Mouse (Mus musculus): ENCODE data around the gene Gm7534. TPM values are rescaled to one million over a fixed set of nuclear protein-coding genes. Genes with fewer than 3 reads are reported as not detected.

The Gm7534 gene
- polyA plus RNA-seq, 1 experiment: not detected

DNA sequence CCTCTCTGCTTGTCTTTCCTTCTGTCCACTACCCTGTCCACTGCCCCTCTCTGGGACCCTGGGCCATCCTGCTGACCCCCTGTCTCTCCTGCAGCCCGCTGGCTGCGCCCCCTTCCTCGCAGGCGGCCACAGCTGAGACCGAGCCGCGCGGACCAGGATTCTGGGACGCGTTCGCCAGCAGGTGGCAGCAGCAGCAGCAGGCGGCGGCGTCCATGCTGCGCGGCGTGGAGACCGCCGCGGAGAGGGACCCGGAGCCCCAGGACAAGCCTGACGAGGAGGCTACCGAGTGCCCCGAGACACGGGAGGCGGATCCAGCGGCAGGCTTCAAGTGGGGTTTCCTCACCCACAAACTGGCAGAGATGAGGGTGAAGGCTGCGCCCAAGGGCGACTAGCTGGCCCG is 46.8 kb upstream of the Gm7534 start:
- H3K4me3 ChIP-seq (ENCODE audit: insufficient read depth, poor library complexity, severe bottlenecking): no peak overlapping the region
- H3K79me2 ChIP-seq (ENCODE audit: control insufficient read depth, insufficient read depth): peaks cover 5% of the 10 kb centered on the region
- TF ChIP-seq CTCF (IDR thresholded peaks at IDR 0.05; ENCODE audit: control insufficient read depth, insufficient read depth, insufficient read length) (peak; percentile 96), USF1 (IDR thresholded peaks at IDR 0.05; ENCODE audit: low read depth) (no peak)
- no peak overlapping the region for H3ac ChIP-seq (ENCODE audit: control insufficient read depth, insufficient read length, low read depth)
- peaks cover 3% of the 10 kb centered on the region for H3K79me3 ChIP-seq (ENCODE audit: low read depth)
- peaks cover 69% of the 10 kb centered on the region for H3K27me3 ChIP-seq (ENCODE audit: control insufficient read depth, insufficient read depth, insufficient read length)
- H3K36me3 ChIP-seq (ENCODE audit: control insufficient read depth, insufficient read depth): no peaks in the 10 kb centered on the region

DNA sequence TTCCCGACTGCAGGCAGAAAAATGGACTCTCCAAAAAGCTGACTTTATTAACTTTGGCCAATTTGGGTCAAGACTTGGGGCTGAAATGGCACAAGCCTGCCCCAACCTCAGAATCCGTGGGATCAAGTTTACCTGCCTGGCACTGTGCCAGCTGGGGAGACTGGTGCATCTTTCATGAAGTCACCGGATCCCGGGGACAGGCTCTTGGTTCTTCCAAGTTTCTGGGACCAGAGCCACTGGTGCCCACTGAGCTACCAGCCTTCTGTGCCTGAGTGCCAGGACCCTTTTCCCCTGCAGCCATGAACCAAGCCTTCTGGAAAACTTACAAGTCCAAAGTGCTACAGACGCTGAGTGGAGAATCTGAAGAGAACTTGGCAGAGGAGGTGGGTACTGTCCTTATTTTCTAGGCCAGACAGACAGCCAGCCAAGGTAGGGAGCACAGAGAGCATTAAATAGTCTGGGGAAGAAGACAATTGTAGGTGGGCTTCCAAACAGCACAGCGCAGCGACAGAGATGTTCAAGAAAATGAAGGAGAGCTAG is 44.0 kb upstream of the Gm7534 start, which contains the start of gene Gm30191:
TSS of gene Gm30191 (plus strand) at position 217 of the 540 bp plus-strand sequence.
- TF ChIP-seq CTCF (IDR thresholded peaks at IDR 0.05; ENCODE audit: control insufficient read depth, insufficient read depth, insufficient read length): no peak
- no peak for TF ChIP-seq MYOD1 (IDR thresholded peaks at IDR 0.05; ENCODE audit: control insufficient read depth, insufficient read length, low read depth)
- no peak for TF ChIP-seq MYOG (IDR thresholded peaks at IDR 0.05; ENCODE audit: control insufficient read depth, extremely low read depth, insufficient read length)
- TF ChIP-seq USF1 (IDR thresholded peaks at IDR 0.05; ENCODE audit: low read depth): no peak
- no peak for TF ChIP-seq MAX (IDR thresholded peaks at IDR 0.05)
- TF ChIP-seq FOSL1 (IDR thresholded peaks at IDR 0.05; ENCODE audit: insufficient read depth, low read length, poor library complexity, severe bottlenecking): no peak
- no peak for TF ChIP-seq CEBPB (IDR thresholded peaks at IDR 0.05; ENCODE audit: low read depth)
- Histone ChIP-seq H3K79me3 (ENCODE audit: low read depth) (peaks cover 3% of the 10 kb centered on the region), H3K4me3 (ENCODE audit: insufficient read depth, poor library complexity, severe bottlenecking) (no peak within 1 kb of the TSS), H3ac (ENCODE audit: control insufficient read depth, insufficient read length, low read depth) (no peak within 1 kb of the TSS), H3K79me2 (ENCODE audit: control insufficient read depth, insufficient read depth) (peaks cover 12% of the 10 kb centered on the region), H3K27me3 (ENCODE audit: control insufficient read depth, insufficient read depth, insufficient read length) (peaks cover 41% of the 10 kb centered on the region), H3K36me3 (ENCODE audit: control insufficient read depth, insufficient read depth) (no peaks in the 10 kb centered on the region)

GRCm38 (mm10) chr4:134246256-134246655 is 43.5 kb upstream of the Gm7534 start:
- Histone ChIP-seq H3K36me3 (ENCODE audit: control insufficient read depth, insufficient read depth) (no peaks in the 10 kb centered on the region), H3ac (ENCODE audit: control insufficient read depth, insufficient read length, low read depth) (no peak overlapping the region), H3K4me3 (ENCODE audit: insufficient read depth, poor library complexity, severe bottlenecking) (no peak overlapping the region), H3K79me3 (ENCODE audit: low read depth) (peaks cover 3% of the 10 kb centered on the region), H3K79me2 (ENCODE audit: control insufficient read depth, insufficient read depth) (peaks cover 12% of the 10 kb centered on the region), H3K27me3 (ENCODE audit: control insufficient read depth, insufficient read depth, insufficient read length) (peaks cover 36% of the 10 kb centered on the region)
- no peak for TF ChIP-seq CTCF (IDR thresholded peaks at IDR 0.05; ENCODE audit: control insufficient read depth, insufficient read depth, insufficient read length)
- no peak for TF ChIP-seq MAX (IDR thresholded peaks at IDR 0.05)
- no peak for TF ChIP-seq MYOG (IDR thresholded peaks at IDR 0.05; ENCODE audit: control insufficient read depth, extremely low read depth, insufficient read length)
- TF ChIP-seq MYOD1 (IDR thresholded peaks at IDR 0.05; ENCODE audit: control insufficient read depth, insufficient read length, low read depth): no peak
- no peak for TF ChIP-seq CEBPB (IDR thresholded peaks at IDR 0.05; ENCODE audit: low read depth)
- no peak for TF ChIP-seq FOSL1 (IDR thresholded peaks at IDR 0.05; ENCODE audit: insufficient read depth, low read length, poor library complexity, severe bottlenecking)
- no peak for TF ChIP-seq USF1 (IDR thresholded peaks at IDR 0.05; ENCODE audit: low read depth)

DNA sequence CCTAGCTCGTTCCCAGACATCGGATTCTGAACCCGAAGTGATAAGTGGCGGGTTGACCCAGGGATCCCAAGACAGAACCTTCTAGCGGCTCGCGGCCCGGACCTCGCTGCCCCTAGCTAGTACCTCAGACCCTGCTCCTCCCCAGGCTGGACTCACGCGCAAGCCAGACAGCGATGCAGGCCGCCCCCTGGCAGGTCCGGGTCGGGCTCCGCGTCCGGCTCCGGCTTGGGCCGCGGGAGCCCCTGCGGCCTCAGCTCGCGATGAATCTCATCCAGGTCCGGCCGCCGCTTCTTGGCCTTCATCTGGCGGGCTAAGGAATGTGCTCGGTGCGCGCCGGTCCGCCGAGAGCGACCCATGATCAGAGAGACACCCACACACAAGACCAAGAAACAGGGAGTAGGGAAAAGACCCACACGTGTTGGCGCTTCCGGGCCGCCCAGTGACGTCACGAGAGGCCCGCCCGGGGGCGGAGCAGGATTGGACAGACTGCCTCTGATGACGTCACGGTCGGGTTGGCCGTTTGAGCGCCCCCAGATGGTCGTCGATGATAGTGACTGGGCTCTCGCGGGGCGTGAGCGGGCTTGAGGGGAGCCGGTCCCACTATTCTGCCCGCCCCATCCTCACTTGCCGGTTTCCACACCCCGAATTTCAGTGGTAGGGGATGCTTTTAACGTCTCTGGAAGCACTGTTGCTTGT is 42.5 kb upstream of the Gm7534 start, which contains the start of gene Zfp593:
TSS of gene Zfp593 (minus strand) at position 445 of the 696 bp plus-strand sequence.
- Histone ChIP-seq H3K4me3 (ENCODE audit: insufficient read depth, poor library complexity, severe bottlenecking) (peak within 1 kb of the TSS; percentile 60), H3K79me2 (ENCODE audit: control insufficient read depth, insufficient read depth) (peaks cover 12% of the 10 kb centered on the region), H3K36me3 (ENCODE audit: control insufficient read depth, insufficient read depth) (no peaks in the 10 kb centered on the region), H3ac (ENCODE audit: control insufficient read depth, insufficient read length, low read depth) (peak within 1 kb of the TSS; percentile 89), H3K79me3 (ENCODE audit: low read depth) (peaks cover 3% of the 10 kb centered on the region), H3K27me3 (ENCODE audit: control insufficient read depth, insufficient read depth, insufficient read length) (peaks cover 26% of the 10 kb centered on the region)
- TF ChIP-seq FOSL1 (IDR thresholded peaks at IDR 0.05; ENCODE audit: insufficient read depth, low read length, poor library complexity, severe bottlenecking) (no peak), MYOD1 (IDR thresholded peaks at IDR 0.05; ENCODE audit: control insufficient read depth, insufficient read length, low read depth) (no peak), MAX (IDR thresholded peaks at IDR 0.05) (peak; percentile 80), MYOG (IDR thresholded peaks at IDR 0.05; ENCODE audit: control insufficient read depth, extremely low read depth, insufficient read length) (no peak), CEBPB (IDR thresholded peaks at IDR 0.05; ENCODE audit: low read depth) (no peak), CTCF (IDR thresholded peaks at IDR 0.05; ENCODE audit: control insufficient read depth, insufficient read depth, insufficient read length) (peak; percentile 68), USF1 (IDR thresholded peaks at IDR 0.05; ENCODE audit: low read depth) (peak; percentile 20)

GRCm38 (mm10) chr4:134243516-134244250 is 40.9 kb upstream of the Gm7534 start, which contains the start of gene E130218I03Rik:
TSS of gene E130218I03Rik (plus strand) at chr4:134243662.
- H3ac ChIP-seq (ENCODE audit: control insufficient read depth, insufficient read length, low read depth): no peak within 1 kb of the TSS

More at GRCm38 (mm10) chr4:134243516-134244250, 40.9 kb upstream of the Gm7534 start, which contains the start of gene E130218I03Rik:
- H3K36me3 ChIP-seq (ENCODE audit: control insufficient read depth, insufficient read depth): no peaks in the 10 kb centered on the region
- peaks cover 17% of the 10 kb centered on the region for H3K27me3 ChIP-seq (ENCODE audit: control insufficient read depth, insufficient read depth, insufficient read length)
- H3K4me3 ChIP-seq (ENCODE audit: insufficient read depth, poor library complexity, severe bottlenecking): peak within 1 kb of the TSS; percentile 60
- peaks cover 12% of the 10 kb centered on the region for H3K79me2 ChIP-seq (ENCODE audit: control insufficient read depth, insufficient read depth)
- peaks cover 3% of the 10 kb centered on the region for H3K79me3 ChIP-seq (ENCODE audit: low read depth)
- TF ChIP-seq CEBPB (IDR thresholded peaks at IDR 0.05; ENCODE audit: low read depth) (no peak), FOSL1 (IDR thresholded peaks at IDR 0.05; ENCODE audit: insufficient read depth, low read length, poor library complexity, severe bottlenecking) (no peak)

Measured in C2C12 (cell line).